Mouse (Mus musculus): ENCODE measurements at regions not wholly inside any gene's neighbourhood (a gene's known extent, or its start where the extent isn't known, plus 50 kb on each side); places are given as distances from the start of the nearest gene placed in this dataset.

- 81% methylated on average over 3 of the region's 3 CpGs for WGBS
- DNase-seq (ENCODE audit: low spot score): no peak
- peaks cover 26% of the 10 kb centered on the region; the same call in 1 of the 2 replicates for H3K27me3 ChIP-seq (ENCODE audit: insufficient read depth, poor library complexity, severe bottlenecking)
- H3K4me3 ChIP-seq: no peak overlapping the region
- H3K27ac ChIP-seq: no peak overlapping the region
- H3K9me3 ChIP-seq: no peaks in the 10 kb centered on the region
- no peaks in the 10 kb centered on the region for H3K36me3 ChIP-seq
- no peaks in the 10 kb centered on the region for H3K4me1 ChIP-seq
Observed at GRCm38 (mm10) chr8:12187366-12187765, 91.3 kb upstream of the A230072I06Rik start.

- H3K9me3 ChIP-seq: no peaks in the 10 kb centered on the region
- H3K36me3 ChIP-seq: no peaks in the 10 kb centered on the region
- no peak overlapping the region for H3K27ac ChIP-seq
- no peak overlapping the region for H3K4me3 ChIP-seq
- 78% methylated on average over 5 of the region's 5 CpGs for WGBS
- no peak for DNase-seq (ENCODE audit: low spot score)
- H3K27me3 ChIP-seq (ENCODE audit: insufficient read depth, poor library complexity, severe bottlenecking): peaks cover 26% of the 10 kb centered on the region; the same call in 1 of the 2 replicates
- H3K4me1 ChIP-seq: no peaks in the 10 kb centered on the region
Observed at GRCm38 (mm10) chr8:12188451-12188850, 90.2 kb upstream of the A230072I06Rik start.

GRCm38 (mm10) chr8:12188960-12189359, 89.7 kb upstream of the A230072I06Rik start:
- no peaks in the 10 kb centered on the region for H3K4me1 ChIP-seq
- WGBS: 78% methylated on average over 4 of the region's 4 CpGs
- no peak for DNase-seq (ENCODE audit: low spot score)

GRCm38 (mm10) chr8:12192006-12192405, 86.6 kb upstream of the A230072I06Rik start:
- no peaks in the 10 kb centered on the region for H3K4me1 ChIP-seq
- 22% methylated on average over 8 of the region's 8 CpGs for WGBS
- no peak for DNase-seq (ENCODE audit: low spot score)
- no peak overlapping the region for H3K27ac ChIP-seq
- no peak overlapping the region for H3K4me3 ChIP-seq
- H3K36me3 ChIP-seq: no peaks in the 10 kb centered on the region
- H3K27me3 ChIP-seq (ENCODE audit: insufficient read depth, poor library complexity, severe bottlenecking): peaks cover 7% of the 10 kb centered on the region; the same call in 1 of the 2 replicates
- no peaks in the 10 kb centered on the region for H3K9me3 ChIP-seq

More at GRCm38 (mm10) chr8:12188960-12189359, 89.7 kb upstream of the A230072I06Rik start:
- no peaks in the 10 kb centered on the region for H3K9me3 ChIP-seq
- no peak overlapping the region for H3K27ac ChIP-seq
- H3K27me3 ChIP-seq (ENCODE audit: insufficient read depth, poor library complexity, severe bottlenecking): peaks cover 21% of the 10 kb centered on the region; the same call in 1 of the 2 replicates
- no peak overlapping the region for H3K4me3 ChIP-seq
- no peaks in the 10 kb centered on the region for H3K36me3 ChIP-seq

- no peaks in the 10 kb centered on the region for H3K9me3 ChIP-seq
- no peak overlapping the region for H3K4me3 ChIP-seq
- H3K27me3 ChIP-seq (ENCODE audit: insufficient read depth, poor library complexity, severe bottlenecking): peaks cover 7% of the 10 kb centered on the region; the same call in 1 of the 2 replicates
- DNase-seq (ENCODE audit: low spot score): no peak
- no peaks in the 10 kb centered on the region for H3K4me1 ChIP-seq
- WGBS: 68% methylated on average over 1 of the region's 1 CpGs
- no peaks in the 10 kb centered on the region for H3K36me3 ChIP-seq
- no peak overlapping the region for H3K27ac ChIP-seq
Observed at GRCm38 (mm10) chr8:12205909-12206308, 72.7 kb upstream of the A230072I06Rik start.

GRCm38 (mm10) chr8:12207412-12207811, 71.2 kb upstream of the A230072I06Rik start:
- no peak for DNase-seq (ENCODE audit: low spot score)
- no peaks in the 10 kb centered on the region for H3K36me3 ChIP-seq

GRCm38 (mm10) chr8:12213774-12214173, 64.8 kb upstream of the A230072I06Rik start:
- no peaks in the 10 kb centered on the region for H3K9me3 ChIP-seq
- no peak for DNase-seq (ENCODE audit: low spot score)
- H3K36me3 ChIP-seq: no peaks in the 10 kb centered on the region
- 50% methylated on average over 7 of the region's 7 CpGs for WGBS
- no peak overlapping the region for H3K27ac ChIP-seq
- peaks cover 57% of the 10 kb centered on the region for H3K27me3 ChIP-seq (ENCODE audit: insufficient read depth, poor library complexity, severe bottlenecking)
- no peaks in the 10 kb centered on the region for H3K4me1 ChIP-seq
- no peak overlapping the region for H3K4me3 ChIP-seq

More at GRCm38 (mm10) chr8:12207412-12207811, 71.2 kb upstream of the A230072I06Rik start:
- WGBS: 82% methylated on average over 3 of the region's 3 CpGs
- Histone ChIP-seq H3K27ac (no peak overlapping the region), H3K4me3 (no peak overlapping the region), H3K4me1 (no peaks in the 10 kb centered on the region), H3K27me3 (ENCODE audit: insufficient read depth, poor library complexity, severe bottlenecking) (peaks cover 18% of the 10 kb centered on the region), H3K9me3 (no peaks in the 10 kb centered on the region)

- no peaks in the 10 kb centered on the region for H3K9me3 ChIP-seq
- 28% methylated on average over 24 of the region's 24 CpGs for WGBS
- H3K4me1 ChIP-seq: no peaks in the 10 kb centered on the region
- H3K27ac ChIP-seq: no peak overlapping the region
- no peaks in the 10 kb centered on the region for H3K36me3 ChIP-seq
- H3K27me3 ChIP-seq (ENCODE audit: insufficient read depth, poor library complexity, severe bottlenecking): peaks cover 63% of the 10 kb centered on the region
- no peak for DNase-seq (ENCODE audit: low spot score)
- H3K4me3 ChIP-seq: no peak overlapping the region
Observed at GRCm38 (mm10) chr8:12214205-12215019, 64.2 kb upstream of the A230072I06Rik start.

- H3K9me3 ChIP-seq: no peaks in the 10 kb centered on the region
- no peak for DNase-seq (ENCODE audit: low spot score)
- WGBS: 80% methylated on average over 9 of the region's 9 CpGs
Observed at GRCm38 (mm10) chr8:12221506-12221905, 57.1 kb upstream of the A230072I06Rik start.

GRCm38 (mm10) chr8:12223376-12223775, 55.2 kb upstream of the A230072I06Rik start:
- 61% methylated on average over 1 of the region's 1 CpGs for WGBS

More at GRCm38 (mm10) chr8:12221506-12221905, 57.1 kb upstream of the A230072I06Rik start:
- Histone ChIP-seq H3K4me3 (no peak overlapping the region), H3K27me3 (ENCODE audit: insufficient read depth, poor library complexity, severe bottlenecking) (peaks cover 10% of the 10 kb centered on the region), H3K27ac (no peak overlapping the region), H3K36me3 (no peaks in the 10 kb centered on the region), H3K4me1 (no peaks in the 10 kb centered on the region)

More at GRCm38 (mm10) chr8:12223376-12223775, 55.2 kb upstream of the A230072I06Rik start:
- H3K4me3 ChIP-seq: no peak overlapping the region
- DNase-seq (ENCODE audit: low spot score): no peak
- no peaks in the 10 kb centered on the region for H3K36me3 ChIP-seq
- peaks cover 13% of the 10 kb centered on the region; the same call in 1 of the 2 replicates for H3K27me3 ChIP-seq (ENCODE audit: insufficient read depth, poor library complexity, severe bottlenecking)
- H3K9me3 ChIP-seq: no peaks in the 10 kb centered on the region
- no peak overlapping the region for H3K27ac ChIP-seq
- H3K4me1 ChIP-seq: no peaks in the 10 kb centered on the region
